Mouse (Mus musculus) thymus, adult 2 months (tissue): ENCODE data around the gene Prmt9.

Experiments
- CTCF ChIP-seq: fragments of 200-500 bp; IDR thresholded peaks from 2 replicates; pipeline ENCODE4 v1.5.1; 2012; ENCODE audit warnings: mild to moderate bottlenecking, control low read depth, low read length, moderate library complexity, borderline replicate concordance; ENCODE audit not compliant: control insufficient read depth, poor library complexity, insufficient read depth; ENCODE audit errors: extremely low read depth
- POLR2A ChIP-seq: fragments of 200-500 bp; IDR thresholded peaks from 2 replicates; pipeline ENCODE4 v1.6.1; 2012; ENCODE audit warnings: mild to moderate bottlenecking, low read length, control low read depth, moderate library complexity; ENCODE audit not compliant: control insufficient read depth, poor library complexity, insufficient read depth; ENCODE audit errors: extremely low read depth

- TF ChIP-seq CTCF (no peak), POLR2A (no peak)
Measured at GRCm38 (mm10) chr8:77584174-77584573, 35.0 kb downstream of the Prmt9 start.
